Mouse (Mus musculus): Measurements from ENCODE around the gene Psmd9.

DNA sequence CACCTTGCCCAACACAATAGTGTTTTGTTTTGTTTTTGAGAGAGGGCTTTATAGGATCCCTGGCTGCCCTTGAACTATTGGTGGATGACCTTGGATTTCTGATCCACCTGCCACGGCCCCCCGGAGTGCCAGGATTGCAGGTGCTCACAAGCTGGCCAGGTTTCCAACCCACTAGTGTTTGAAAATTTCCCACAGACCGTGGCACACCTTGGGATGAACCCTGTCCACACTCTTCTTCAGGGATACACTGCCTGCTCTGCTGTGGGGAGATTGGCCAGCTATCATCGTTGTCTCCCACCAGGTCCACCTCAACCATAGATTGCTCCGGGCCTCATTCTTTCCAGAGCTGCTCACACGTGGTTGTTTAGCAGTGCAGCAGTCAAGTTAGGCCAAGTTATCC, 25.6 kb downstream of the Psmd9 start:
- no peak for TF ChIP-seq GATA1 (IDR thresholded peaks at IDR 0.05; ENCODE audit: borderline replicate concordance, low read length)
- TF ChIP-seq FLI1 (IDR thresholded peaks at IDR 0.05; ENCODE audit: low read length), result no peak
